Mouse (Mus musculus): ENCODE measurements around the gene Oasl1. TPM values are rescaled to one million over a fixed set of nuclear protein-coding genes. Genes with fewer than 3 reads are reported as not detected.
"Not testable (repeated sequence)": the region's sequence is repeated elsewhere in the genome, so short reads cannot be mapped to it uniquely, and the experiment has no call there.

Oasl1 gene
- total RNA-seq (2021), result not detected

- DNase-seq (ENCODE audit: extremely low spot score in 1 of 2, low spot score in 2 of 2), result peak in 1 of 2 experiments; percentile 57
- intact Hi-C loops (cut with DNase I), result no loop called here
Measured at GRCm38 (mm10) chr5:114922998-114923473, at the start of gene Oasl1. TSS of gene Oasl1 (plus strand) at chr5:114923240.

DNA sequence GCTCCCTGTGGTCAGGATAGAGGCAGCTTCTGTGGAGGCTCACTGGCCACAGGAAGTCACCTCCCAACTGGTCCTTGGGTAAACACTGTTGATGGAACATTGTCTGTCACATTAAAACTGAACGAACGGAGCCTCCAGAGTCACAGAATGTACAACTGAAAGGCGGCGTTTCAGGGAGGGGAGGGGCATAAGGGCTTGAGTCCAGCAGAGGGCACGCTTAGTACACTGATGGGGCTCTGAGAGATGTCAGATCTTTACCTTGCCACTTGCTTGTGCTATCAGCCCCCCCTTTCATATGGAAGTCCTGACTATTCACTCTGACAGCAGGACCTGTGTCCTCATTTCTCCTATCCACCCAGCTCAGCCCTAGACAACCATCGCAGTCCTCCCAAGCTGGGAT, 47.2 kb upstream of the Oasl1 start:
- intact Hi-C loops (cut with DNase I), result no loop called here

GRCm38 (mm10) chr5:114876331-114876730, 46.7 kb upstream of the Oasl1 start:
- DNase-seq (ENCODE audit: extremely low spot score in 1 of 2, low spot score in 2 of 2), result no peak
- intact Hi-C loops (cut with DNase I), result no loop called here

More for the DNA sequence above, 47.2 kb upstream of the Oasl1 start:
- no peak for DNase-seq (ENCODE audit: extremely low spot score in 1 of 2, low spot score in 2 of 2)

GRCm38 (mm10) chr5:114877487-114877886, 45.6 kb upstream of the Oasl1 start:
- no peak for DNase-seq (ENCODE audit: extremely low spot score in 1 of 2, low spot score in 2 of 2)
- intact Hi-C loops (cut with DNase I), result no loop called here

DNA sequence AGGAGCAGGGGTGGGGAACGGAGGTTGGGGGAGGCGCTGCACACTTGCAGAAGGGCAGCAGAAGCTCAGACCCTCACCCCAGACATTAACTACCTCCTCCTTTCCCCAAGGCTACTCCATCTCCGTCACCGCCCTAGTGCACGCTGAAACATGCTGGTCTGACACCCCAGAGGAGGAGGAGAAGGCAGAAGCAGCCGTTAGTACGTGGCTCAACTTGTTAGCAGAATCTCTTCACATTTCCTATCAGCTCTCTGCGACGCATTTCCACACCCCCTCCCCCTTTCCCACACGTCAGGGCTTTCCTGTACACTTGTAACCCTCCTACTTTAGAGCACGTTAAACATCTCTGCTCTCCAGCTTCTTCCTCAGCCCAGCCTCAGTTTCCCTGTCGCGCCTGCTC, 43.6 kb upstream of the Oasl1 start:
- intact Hi-C loops (cut with DNase I), result no loop called here
- DNase-seq (ENCODE audit: extremely low spot score in 1 of 2, low spot score in 2 of 2), result no peak

DNA sequence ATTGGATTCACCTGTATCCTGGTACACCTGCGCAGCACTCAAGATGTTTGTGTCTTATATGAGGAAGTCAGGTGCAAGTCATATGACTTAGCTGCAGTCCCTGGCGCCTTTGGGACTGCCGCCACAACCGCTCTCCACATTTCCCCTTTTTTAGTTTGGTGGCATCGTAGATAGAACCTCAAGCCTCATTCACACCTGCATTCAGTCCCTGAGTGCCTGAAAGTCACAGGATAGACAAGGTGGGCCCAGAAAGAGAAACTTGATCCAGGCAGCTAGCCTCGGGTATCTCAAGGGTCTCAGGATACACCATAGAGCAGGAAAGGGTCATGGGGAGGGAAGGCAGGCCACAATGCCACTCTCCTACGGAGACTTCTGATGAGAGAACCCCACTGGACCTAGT, 40.7 kb upstream of the Oasl1 start:
- DNase-seq (ENCODE audit: extremely low spot score in 1 of 2, low spot score in 2 of 2); intact Hi-C loops (cut with DNase I): not testable (repeated sequence)

GRCm38 (mm10) chr5:114883022-114883421, 40.0 kb upstream of the Oasl1 start:
- intact Hi-C loops (cut with DNase I), result no loop called here
- no peak for DNase-seq (ENCODE audit: extremely low spot score in 1 of 2, low spot score in 2 of 2)

GRCm38 (mm10) chr5:114886801-114887200, 36.2 kb upstream of the Oasl1 start:
- DNase-seq (ENCODE audit: extremely low spot score in 1 of 2, low spot score in 2 of 2), result no peak
- intact Hi-C loops (cut with DNase I), result no loop called here

DNA sequence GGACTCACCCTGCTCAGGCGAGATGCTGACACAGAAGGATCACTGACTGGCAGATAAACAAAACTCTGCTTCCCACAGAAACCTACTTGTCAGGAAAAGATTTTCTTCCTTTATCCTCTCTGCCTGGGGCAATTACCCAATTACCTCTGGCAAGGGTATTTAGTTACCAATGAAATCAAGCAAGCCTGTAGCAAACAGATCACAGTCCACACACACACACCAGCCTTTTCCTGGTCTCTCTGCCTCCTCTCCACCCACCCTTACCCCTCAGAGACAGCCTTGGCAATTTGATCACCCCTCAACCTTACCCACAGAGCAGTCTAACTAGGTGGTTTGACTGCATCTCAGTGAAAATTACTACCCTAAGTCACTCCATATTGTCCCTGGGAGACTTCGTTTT, 34.0 kb upstream of the Oasl1 start:
- intact Hi-C loops (cut with DNase I), result no loop called here
- no peak for DNase-seq (ENCODE audit: extremely low spot score in 1 of 2, low spot score in 2 of 2)

DNA sequence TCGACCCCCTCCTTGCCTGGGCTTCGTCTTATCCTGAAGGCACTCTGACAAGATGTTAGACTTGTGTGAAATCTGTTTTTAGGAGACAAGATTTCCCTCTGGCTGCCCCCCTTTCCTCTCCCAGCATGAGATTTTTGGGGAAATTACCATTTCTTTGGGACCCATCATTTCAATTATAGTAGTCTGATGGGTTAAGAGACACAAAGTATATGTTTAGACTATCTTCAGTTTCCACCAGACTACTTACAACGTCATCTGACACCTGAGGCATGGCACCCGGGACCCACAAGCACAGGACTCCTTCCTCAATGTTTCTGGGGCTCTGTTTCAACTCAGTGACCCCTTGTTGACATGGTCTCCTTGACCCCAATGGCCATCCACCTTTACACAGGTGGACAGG, 27.5 kb upstream of the Oasl1 start:
- DNase-seq (ENCODE audit: extremely low spot score in 1 of 2, low spot score in 2 of 2), result no peak
- intact Hi-C loops (cut with DNase I), result no loop called here

DNA sequence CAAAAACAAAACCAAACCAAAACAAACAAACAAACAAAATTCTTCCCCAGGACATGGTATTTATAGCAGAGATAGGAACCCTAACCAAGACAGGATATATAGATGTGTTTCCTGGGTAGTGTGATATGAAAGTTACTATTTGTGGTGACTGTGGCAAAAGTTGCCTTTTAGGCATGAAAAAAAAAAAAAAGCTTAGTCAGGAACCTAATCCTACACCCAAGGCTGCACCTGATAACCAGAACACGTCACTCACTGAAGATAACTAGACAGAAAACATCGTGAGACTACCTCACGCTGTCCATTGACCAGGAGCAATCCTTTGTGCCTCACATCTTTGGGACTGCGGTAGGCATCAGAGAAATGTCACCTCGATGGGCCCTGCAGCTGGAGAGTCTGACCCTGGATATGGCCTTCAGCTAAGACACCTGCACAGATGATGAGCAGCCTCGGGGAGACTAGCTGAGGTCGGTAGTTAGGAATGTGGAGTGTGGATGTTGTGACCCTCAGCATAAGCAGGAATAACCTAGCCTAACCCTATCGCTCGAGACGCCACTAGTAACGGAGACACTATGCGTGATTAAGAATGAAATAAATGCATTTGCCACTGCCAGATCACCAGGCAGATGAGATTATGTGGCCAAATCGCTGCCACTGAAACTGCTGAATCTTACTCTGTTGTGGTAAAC, 26.2 kb upstream of the Oasl1 start, which contains the start of gene Oasl2:
Gene Oasl2 (plus strand): TSS at position 249 of the 686 bp plus-strand sequence.
- intact Hi-C loops (cut with DNase I), result no loop called here

GRCm38 (mm10) chr5:114897374-114897793, 25.7 kb upstream of the Oasl1 start:
- intact Hi-C loops (cut with DNase I), result no loop called here
- peak in 1 of 2 experiments; percentile 57 for DNase-seq (ENCODE audit: extremely low spot score in 1 of 2, low spot score in 2 of 2)

More for the DNA sequence above, 26.2 kb upstream of the Oasl1 start, which contains the start of gene Oasl2:
- no peak for DNase-seq (ENCODE audit: extremely low spot score in 1 of 2, low spot score in 2 of 2)

- intact Hi-C loops (cut with DNase I), result no loop called here
- no peak for DNase-seq (ENCODE audit: extremely low spot score in 1 of 2, low spot score in 2 of 2)
Measured at GRCm38 (mm10) chr5:114898857-114899256, 24.2 kb upstream of the Oasl1 start.

GRCm38 (mm10) chr5:114902413-114902812, 20.6 kb upstream of the Oasl1 start:
- intact Hi-C loops (cut with DNase I), result no loop called here
- DNase-seq (ENCODE audit: extremely low spot score in 1 of 2, low spot score in 2 of 2), result peak in 1 of 2 experiments; percentile 45

- no peak for DNase-seq (ENCODE audit: extremely low spot score in 1 of 2, low spot score in 2 of 2)
- intact Hi-C loops (cut with DNase I), result no loop called here
Measured at GRCm38 (mm10) chr5:114908598-114909305, 14.3 kb upstream of the Oasl1 start.

DNA sequence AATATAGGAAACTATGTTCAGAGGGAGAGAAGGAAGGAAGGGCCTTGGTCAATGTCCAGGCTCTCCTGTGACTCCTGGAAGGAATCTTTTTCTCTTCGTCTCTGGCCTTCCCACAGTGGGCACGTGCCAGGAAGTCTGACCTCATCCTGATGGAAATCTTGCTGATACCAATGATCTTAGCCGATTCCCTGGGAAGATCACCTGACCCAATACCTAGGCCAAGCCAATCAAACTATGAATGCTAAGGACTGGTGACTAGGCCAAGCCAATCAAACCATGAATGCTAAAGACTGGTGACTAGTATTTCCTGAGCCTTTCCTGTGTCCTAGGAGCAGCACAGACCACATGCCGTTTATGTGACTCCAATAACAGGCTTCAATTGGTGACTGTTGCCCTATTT, 9.4 kb upstream of the Oasl1 start:
- intact Hi-C loops (cut with DNase I), result loop anchor here (5.0 kb wide), 1 partner anchor 76 kb away; no protein-coding TSS in a partner anchor
- DNase-seq (ENCODE audit: extremely low spot score in 1 of 2, low spot score in 2 of 2), result no peak

GRCm38 (mm10) chr5:114914855-114915254, 8.2 kb upstream of the Oasl1 start:
- DNase-seq (ENCODE audit: extremely low spot score in 1 of 2, low spot score in 2 of 2), result no peak
- intact Hi-C loops (cut with DNase I), result loop anchor here (5.0 kb wide), 1 partner anchor 78 kb away; no protein-coding TSS in a partner anchor

DNA sequence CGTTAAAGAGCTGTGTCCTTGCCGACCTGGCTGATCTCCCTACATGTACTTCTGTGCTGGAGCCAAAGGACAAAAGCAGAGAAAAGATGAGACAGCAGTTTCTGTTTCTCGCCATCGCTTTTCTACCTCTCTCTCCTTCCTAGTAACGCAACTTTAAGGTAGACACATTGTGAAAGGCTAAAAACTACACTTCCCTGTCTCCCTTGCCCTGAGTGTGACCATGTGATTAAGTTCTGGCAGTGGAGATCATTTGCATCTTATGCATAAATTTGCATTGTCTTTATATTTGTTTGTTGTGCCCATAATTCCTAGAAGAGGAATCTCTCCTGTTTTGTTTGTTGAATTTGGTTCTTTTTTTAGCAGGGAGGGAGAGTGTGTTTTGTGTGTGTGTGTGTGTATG, 7.2 kb upstream of the Oasl1 start:
- DNase-seq (ENCODE audit: extremely low spot score in 1 of 2, low spot score in 2 of 2), result no peak
- intact Hi-C loops (cut with DNase I), result no loop called here

DNA sequence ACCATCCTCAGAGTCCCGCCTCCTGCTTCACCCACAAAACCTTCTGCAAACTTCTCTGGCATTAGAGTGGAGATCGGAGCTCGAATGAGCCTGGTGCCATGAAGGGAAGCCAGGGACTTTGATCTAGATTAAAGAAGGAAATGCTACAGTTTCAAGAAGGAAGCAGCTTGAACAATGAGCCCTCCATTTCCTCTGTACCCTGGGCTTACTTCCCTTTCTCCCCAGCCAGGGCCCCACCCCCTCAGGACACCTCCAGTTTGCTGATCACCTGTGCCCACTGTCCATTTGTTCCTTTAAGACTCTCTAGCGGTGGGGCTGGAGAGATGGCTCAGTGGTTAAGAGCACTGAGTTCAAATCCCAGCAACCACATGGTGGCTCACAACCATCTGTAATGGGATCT, 6.3 kb upstream of the Oasl1 start:
- no peak for DNase-seq (ENCODE audit: extremely low spot score in 1 of 2, low spot score in 2 of 2)
- intact Hi-C loops (cut with DNase I), result no loop called here

- DNase-seq (ENCODE audit: extremely low spot score in 1 of 2, low spot score in 2 of 2); intact Hi-C loops (cut with DNase I): not testable (repeated sequence)
Measured at GRCm38 (mm10) chr5:114917357-114917756, 5.7 kb upstream of the Oasl1 start.

Measured in left cerebral cortex, postnatal 10 days (tissue).